Comparison of ENCODE assay signal across 14 mouse cellular contexts in the genomic region with DNA sequence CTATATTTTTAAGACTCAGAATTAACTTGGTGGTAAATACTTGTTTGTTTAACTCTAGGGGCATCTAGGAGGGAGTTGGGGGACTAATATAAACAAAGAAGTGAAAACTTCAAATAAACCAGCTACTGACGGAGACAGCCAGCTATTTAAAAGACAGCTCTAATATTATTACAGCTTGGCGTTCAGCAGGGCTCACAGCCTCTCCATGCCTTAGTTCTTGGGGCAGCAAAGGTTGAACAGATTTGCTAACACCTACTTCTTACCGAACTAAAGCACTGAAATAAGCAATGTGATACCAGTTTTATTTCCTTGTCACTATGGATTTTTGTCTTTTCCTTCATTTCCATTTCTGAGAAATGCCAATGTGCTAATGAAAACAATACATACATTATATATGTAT. TPM values are rescaled to one million over a fixed set of nuclear protein-coding genes. Genes with fewer than 3 reads are reported as not detected.
DNase-seq lines count a peak whose midpoint lies in the region; ATAC-seq and TF ChIP-seq lines count a peak whose summit lies in the region.
"Had no signal": no experiment of that assay in that cellular context is flagged by ENCODE, and none has a peak within 500 bp of the region (broad histone marks: within the 10 kb centered on the region; RNA-seq: fewer than 3 reads in every experiment).

No protein-coding gene starts in this region.

- H3K9ac ChIP-seq in hindbrain, embryonic 12.5 days: no peak overlapping the region
- no peak overlapping the region for H3K9ac ChIP-seq in hindbrain, postnatal 0 days (replicated peaks; ENCODE audit: low read length)
- H3K9ac ChIP-seq: liver, embryonic 12.5 days had no signal

- DNase-seq in embryo, embryonic 10.5 days (ENCODE audit: low spot score): peak; percentile 48
- no peak for DNase-seq in embryo, embryonic 9.5 days (ENCODE audit: extremely low spot score)
- DNase-seq in hindbrain, postnatal 0 days (ENCODE audit: low spot score): no peak
- DNase-seq in 3T3-L1 (ENCODE audit: low read depth, low spot score): peak; percentile 11
- DNase-seq in limb, embryonic 10.5 days (ENCODE audit: low spot score): no peak
- no peak for DNase-seq in ovary, postnatal 14 days (ENCODE audit: low spot score)
- DNase-seq in thymus, postnatal 10 days (ENCODE audit: low spot score in 2 of 2): no peak
- DNase-seq: cerebellum, postnatal 25 days; kidney, adult 2 months had no signal

- peaks cover 22% of the 10 kb centered on the region for H3K4me1 ChIP-seq in hindbrain, embryonic 12.5 days
- no peaks in the 10 kb centered on the region for H3K4me1 ChIP-seq in hindbrain, postnatal 0 days (ENCODE audit: insufficient read depth, low read length)
- H3K4me1 ChIP-seq in limb, embryonic 10.5 days: peaks cover 60% of the 10 kb centered on the region

- H3K36me3 ChIP-seq in hindbrain, embryonic 12.5 days: no peaks in the 10 kb centered on the region
- H3K36me3 ChIP-seq in hindbrain, postnatal 0 days (ENCODE audit: insufficient read depth, low read length): no peaks in the 10 kb centered on the region
- peaks cover 24% of the 10 kb centered on the region for H3K36me3 ChIP-seq in limb, embryonic 10.5 days
- H3K36me3 ChIP-seq: liver, embryonic 12.5 days had no signal

- no peaks in the 10 kb centered on the region for H3K9me3 ChIP-seq in hindbrain, embryonic 12.5 days (replicated peaks)
- H3K9me3 ChIP-seq in hindbrain, postnatal 0 days (ENCODE audit: low read length): no peaks in the 10 kb centered on the region
- no peaks in the 10 kb centered on the region for H3K9me3 ChIP-seq in limb, embryonic 10.5 days (replicated peaks)
- H3K9me3 ChIP-seq: liver, embryonic 12.5 days had no signal

- no peak for TF ChIP-seq CTCF in hindbrain, postnatal 0 days (IDR thresholded peaks at IDR 0.05; ENCODE audit: low read depth)

- no peak overlapping the region for H3K27ac ChIP-seq in hindbrain, embryonic 12.5 days
- H3K27ac ChIP-seq in hindbrain, postnatal 0 days: no peak overlapping the region
- peak overlapping the region; percentile 100 for H3K27ac ChIP-seq in limb, embryonic 10.5 days
- H3K27ac ChIP-seq: liver, embryonic 12.5 days had no signal

- H3K4me2 ChIP-seq in hindbrain, embryonic 12.5 days (replicated peaks): no peak overlapping the region
- no peak overlapping the region for H3K4me2 ChIP-seq in hindbrain, postnatal 0 days (ENCODE audit: low read depth, low read length)
- H3K4me2 ChIP-seq: liver, embryonic 12.5 days had no signal

- peaks cover 88% of the 10 kb centered on the region for H3K27me3 ChIP-seq in hindbrain, embryonic 12.5 days
- H3K27me3 ChIP-seq in hindbrain, postnatal 0 days (ENCODE audit: insufficient read depth, low read length): peaks cover 75% of the 10 kb centered on the region
- H3K27me3 ChIP-seq in limb, embryonic 10.5 days (ENCODE audit: low read depth, poor library complexity, severe bottlenecking): 0 out of 2 replicates have a peak, but pooled peaks cover 3% of the 10 kb centered on the region

- WGBS in hindbrain, embryonic 12.5 days: 4% methylated on average over 3 of the region's 3 CpGs
- WGBS in hindbrain, postnatal 0 days: 6% methylated on average over 3 of the region's 3 CpGs
- WGBS in limb, embryonic 10.5 days: 2% methylated on average over 3 of the region's 3 CpGs

- peak overlapping the region; percentile 5; the same call in 1 of the 2 replicates for H3K4me3 ChIP-seq in hindbrain, embryonic 12.5 days
- no peak overlapping the region for H3K4me3 ChIP-seq in hindbrain, postnatal 0 days (ENCODE audit: low read length)
- peak overlapping the region; percentile 96 for H3K4me3 ChIP-seq in limb, embryonic 10.5 days

- ATAC-seq in hindbrain, embryonic 12.5 days (ENCODE audit: low FRiP score): no peak
- ATAC-seq in hindbrain, postnatal 0 days: no peak
- ATAC-seq: activated CD4-positive, CD25-positive, alpha-beta regulatory T cell, adult 4 months; liver, embryonic 12.5 days had no signal

RNA-seq across cellular contexts. Expression of a gene that starts 2.4 kb away (rescaled TPM):
- polyA plus RNA-seq in hindbrain, embryonic 12.5 days (2016; fragmentation: Nextera tagmentation; extraction: Ambion mirVana): 30.9 and 37.0 TPM in 2 replicates
- total RNA-seq in hindbrain, postnatal 0 days (2014; rRNA removed): 1.5 and 3.7 TPM in 2 replicates
- 1.1 TPM in 2 replicates for polyA plus RNA-seq in hindbrain, postnatal 0 days (2015; fragmentation: Nextera tagmentation; extraction: Ambion mirVana)
- polyA plus RNA-seq in limb, embryonic 10.5 days (2016; fragmentation: Nextera tagmentation; extraction: Ambion mirVana): 31.0 and 33.4 TPM in 2 replicates
- polyA plus RNA-seq: activated CD4-positive, CD25-positive, alpha-beta regulatory T cell, adult 4 months had no signal

RNA-seq across cellular contexts. Expression of a gene that starts 31.6 kb away (rescaled TPM):
- polyA plus RNA-seq in hindbrain, embryonic 12.5 days (2016; fragmentation: Nextera tagmentation; extraction: Ambion mirVana): 2.6 and 3.4 TPM in 2 replicates
- total RNA-seq in hindbrain, postnatal 0 days (2014; rRNA removed): 1.4 TPM in 1 of 2 replicates, not detected in the other
- 0.16 and 0.28 TPM in 2 replicates for polyA plus RNA-seq in hindbrain, postnatal 0 days (2015; fragmentation: Nextera tagmentation; extraction: Ambion mirVana)
- polyA plus RNA-seq in limb, embryonic 10.5 days (2016; fragmentation: Nextera tagmentation; extraction: Ambion mirVana): not detected in 2 replicates
- polyA plus RNA-seq: activated CD4-positive, CD25-positive, alpha-beta regulatory T cell, adult 4 months; gonadal fat pad, adult 2 months; kidney, adult 2 months; liver, embryonic 12.5 days; testis, adult 2 months had no signal

Comparison
In these comparisons a context has a peak if more than half of its experiments do, and no peak if none do; other contexts are left out.
1. DNase-seq: peak in embryo, embryonic 10.5 days (single experiment) and 3T3-L1 (single experiment); none in embryo, embryonic 9.5 days (single experiment), hindbrain, postnatal 0 days (single experiment), limb, embryonic 10.5 days (single experiment), ovary, postnatal 14 days (single experiment) and thymus, postnatal 10 days (0 of 2).
2. RNA of a gene that starts 2.4 kb away (polyA plus RNA-seq): 31.0 to 33.4 TPM in limb, embryonic 10.5 days and 30.9 to 37.0 TPM in hindbrain, embryonic 12.5 days; 1.1 TPM in hindbrain, postnatal 0 days; every median in the first group is over 10 times any median in the second.